ENCODE assay signal across 12 mouse cellular contexts in genomic region chr3:85348021-85348420, GRCm38 (mm10).
"Had no signal": no experiment of that assay in that cellular context is flagged by ENCODE, and none has a peak within 500 bp of the region (broad histone marks: within the 10 kb centered on the region; RNA-seq: fewer than 3 reads in every experiment).

No protein-coding gene starts in this region.

- DNase-seq: kidney, adult 2 months; kidney, postnatal 25 days; liver, embryonic 13.5 days; lung, adult 18-20 months; right cerebral cortex, adult 18-20 months; thymus, adult 2 months; thymus, postnatal 25 days had no signal

- H3K4me3 ChIP-seq: left cerebral cortex, adult 2 months; limb, embryonic 15.5 days; liver, embryonic 13.5 days; midbrain, embryonic 13.5 days; myocyte; neural tube, embryonic 15.5 days had no signal

- H3K4me1 ChIP-seq: limb, embryonic 15.5 days; liver, embryonic 13.5 days; midbrain, embryonic 13.5 days; neural tube, embryonic 15.5 days had no signal

- H3K36me3 ChIP-seq: limb, embryonic 15.5 days; liver, embryonic 13.5 days; midbrain, embryonic 13.5 days; neural tube, embryonic 15.5 days had no signal

- H3K27ac ChIP-seq: left cerebral cortex, adult 2 months; limb, embryonic 15.5 days; liver, embryonic 13.5 days; midbrain, embryonic 13.5 days; neural tube, embryonic 15.5 days had no signal

- H3K27me3 ChIP-seq: limb, embryonic 15.5 days; liver, embryonic 13.5 days; midbrain, embryonic 13.5 days; neural tube, embryonic 15.5 days had no signal

- H3K4me2 ChIP-seq: limb, embryonic 15.5 days; liver, embryonic 13.5 days; midbrain, embryonic 13.5 days; neural tube, embryonic 15.5 days had no signal

- H3K9me3 ChIP-seq: limb, embryonic 15.5 days; liver, embryonic 13.5 days; midbrain, embryonic 13.5 days; neural tube, embryonic 15.5 days had no signal

- ATAC-seq: midbrain, embryonic 13.5 days had no signal

- H3K9ac ChIP-seq: limb, embryonic 15.5 days; liver, embryonic 13.5 days; midbrain, embryonic 13.5 days; neural tube, embryonic 15.5 days had no signal
